Mouse (Mus musculus) inflammation-experienced regulatory T-cells (primary cell): ENCODE results near the gene Cdc42. TPM values are rescaled to one million over a fixed set of nuclear protein-coding genes. Genes with fewer than 3 reads are reported as not detected.

Experiments
- polyA plus RNA-seq, 2 experiments: library from polyadenylated mRNA; unstranded; fragments of 100-300 nt; shearing (Covaris generic); gene quantifications; one replicate each; pipeline ENCODE4 v1.2.1; 2017

Gene Cdc42
- polyA plus RNA-seq = 100 to 1,000 TPM; 743 to 937 TPM

DNA sequence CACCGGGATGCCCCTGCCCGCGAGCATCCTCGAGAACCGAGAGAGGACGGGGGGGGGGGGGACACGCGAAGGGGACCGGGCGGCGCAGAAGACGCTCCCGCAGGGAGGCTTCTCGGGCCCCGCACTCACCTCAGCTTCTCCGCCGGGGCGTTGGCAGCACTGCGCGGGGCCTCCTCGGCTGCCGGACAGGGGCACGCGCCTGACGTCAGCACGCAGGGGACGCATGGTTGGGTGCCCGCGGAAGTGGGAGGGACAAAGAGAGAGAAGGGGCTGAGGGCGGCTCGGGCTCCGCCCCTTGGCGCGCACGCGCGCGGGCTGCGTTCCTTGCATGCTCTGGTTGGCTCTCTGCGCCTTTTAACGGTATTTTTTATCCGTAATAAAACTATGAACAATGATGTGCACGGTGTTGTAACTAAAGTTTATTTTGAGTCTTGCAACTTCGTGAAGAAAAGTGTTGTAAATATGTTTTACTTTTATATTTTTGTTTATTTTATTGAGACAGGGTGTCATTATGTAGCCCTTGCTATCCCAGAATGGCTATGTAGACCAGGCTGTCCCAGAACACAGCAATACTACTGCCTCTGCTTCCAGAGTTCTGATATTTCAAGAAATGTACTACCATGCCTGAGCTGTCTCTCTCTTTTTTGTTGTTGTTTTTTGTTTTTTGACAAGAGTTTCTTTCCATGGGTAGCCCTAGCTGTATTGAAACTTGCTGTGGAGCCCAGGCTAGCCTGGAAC lies at the start of gene Cdc42:
Gene Cdc42 (minus strand): TSS at position 204 of the 738 bp plus-strand sequence.

GRCm38 (mm10) chr4:137277166-137277513 lies 80.4 kb downstream of the Cdc42 start, which contains the start of gene Wnt4:
TSS of gene Wnt4 (plus strand) at chr4:137277489.

Other genes starting within 250 kb of the Cdc42 start
- gene Wnt4, start 80.2 kb downstream of the Cdc42 start, polyA plus RNA-seq = 1 to 10 TPM in 1 of 2 experiments, under 1 TPM in 1; 0.39 to 1.6 TPM
- under 1 TPM in 1 of 2 experiments, not detected in 1; 0.80 TPM for gene Cela3a, start 52.1 kb upstream of the Cdc42 start, polyA plus RNA-seq
- under 1 TPM in 1 of 2 experiments, not detected in 1; 0.29 TPM for gene Cela3b, start 72.8 kb upstream of the Cdc42 start, polyA plus RNA-seq
- gene 1700013G24Rik, start 95.6 kb upstream of the Cdc42 start, polyA plus RNA-seq = not detected
- under 1 TPM; 0.04 to 0.20 TPM for gene Hspg2, start 111.0 kb upstream of the Cdc42 start, polyA plus RNA-seq
- 1 to 10 TPM in 1 of 2 experiments, not detected in 1; 1.7 TPM for gene Ldlrad2, start 216.8 kb upstream of the Cdc42 start, polyA plus RNA-seq
- gene Usp48, start 236.0 kb upstream of the Cdc42 start, polyA plus RNA-seq = 10 to 100 TPM; 82.2 to 83.4 TPM